Mouse (Mus musculus) cerebellum, adult 2 months (tissue): ENCODE measurements around the gene Rgs5. TPM values are rescaled to one million over a fixed set of nuclear protein-coding genes. Genes with fewer than 3 reads are reported as not detected.

Experiments
- DNase-seq, 2 experiments: peaks; one replicate each; pipeline ENCODE4 v3.0.0; 2021
- H3K27ac ChIP-seq: fragments of 200-500 bp; 2 replicates; pipeline ENCODE4 v1.5.1; 2012; ENCODE audit warnings: low read length, control low read depth, inconsistent platforms; ENCODE audit not compliant: insufficient read depth
- H3K27me3 ChIP-seq: fragments of 200-500 bp; 2 replicates; pipeline ENCODE4 v1.6.1; 2012; ENCODE audit warnings: inconsistent platforms, mild to moderate bottlenecking, low read length, moderate library complexity; ENCODE audit not compliant: control insufficient read depth, insufficient read depth
- H3K4me1 ChIP-seq: fragments of 200-500 bp; 2 replicates; pipeline ENCODE4 v1.6.1; 2011; ENCODE audit warnings: low read length; ENCODE audit not compliant: control insufficient read depth, insufficient read depth
- H3K4me3 ChIP-seq: fragments of 200-500 bp; replicated peaks from 2 replicates; pipeline ENCODE3; 2011; ENCODE audit warnings: mild to moderate bottlenecking, low read depth, low read length, control low read depth; ENCODE audit not compliant: insufficient read depth
- CTCF ChIP-seq: fragments of 200-500 bp; IDR thresholded peaks from 2 replicates; pipeline ENCODE4 v1.5.1; 2011; ENCODE audit warnings: low read depth, mild to moderate bottlenecking, control low read depth, low read length, moderate library complexity, borderline replicate concordance; ENCODE audit not compliant: insufficient read depth
- POLR2A ChIP-seq: fragments of 200-500 bp; IDR thresholded peaks from 2 replicates; pipeline ENCODE4 v1.6.1; 2011; ENCODE audit warnings: low read length, control low read depth, borderline replicate concordance; ENCODE audit not compliant: insufficient read depth
- WGBS: fragments of 180-500 bp; shearing (Covaris S2); methylation state at CpG from one replicate; pipeline ENCODE4 v1.1.7; 2018; 5-methylcytosine and 5-hydroxymethylcytosine counted together
- polyA plus RNA-seq: library from polyadenylated mRNA; depleted of rRNA; stranded (reverse); fragments of >200 nt; gene quantifications from 2 replicates; pipeline ENCODE4 v1.2.3, GENCODE M21; 2012; rRNA removed

Rgs5 gene
- 55.9 and 69.4 TPM in 2 replicates for polyA plus RNA-seq

DNA sequence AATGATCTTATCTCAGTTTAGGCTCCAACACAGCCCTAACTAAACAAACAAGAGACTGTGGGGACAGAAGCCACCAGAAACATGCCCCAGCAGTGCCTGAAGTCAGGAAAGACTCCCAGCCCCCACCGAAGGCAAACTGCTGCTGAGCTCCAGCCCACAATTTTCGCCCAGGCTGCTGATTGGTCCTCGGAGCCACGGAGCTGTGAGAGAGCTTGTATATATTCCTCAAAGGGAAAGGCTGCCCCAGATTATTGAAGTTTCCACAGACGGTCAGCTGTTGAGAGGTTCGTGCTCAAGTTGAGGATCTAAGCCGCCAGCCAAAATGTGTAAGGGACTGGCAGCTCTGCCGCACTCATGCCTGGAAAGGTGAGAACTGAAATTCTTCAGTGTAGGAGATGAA lies at the start of gene Rgs5:
Gene Rgs5, plus strand, starts transcription at position 246 of the 400 bp plus-strand sequence.
- no peak for DNase-seq
- TF ChIP-seq CTCF (no peak), POLR2A (no peak)
- 28% methylated on average over 8 of the region's 8 CpGs for WGBS
- Histone ChIP-seq H3K4me1 (no peaks in the 10 kb centered on the region), H3K27ac (no peak within 1 kb of the TSS), H3K27me3 (no peaks in the 10 kb centered on the region; the same call in 1 of the 2 replicates), H3K4me3 (no peak within 1 kb of the TSS)

- TF ChIP-seq POLR2A, result no peak
- TF ChIP-seq CTCF, result no peak
Observed at GRCm38 (mm10) chr1:169606164-169606563, 49.1 kb upstream of the Rgs5 start.

DNA sequence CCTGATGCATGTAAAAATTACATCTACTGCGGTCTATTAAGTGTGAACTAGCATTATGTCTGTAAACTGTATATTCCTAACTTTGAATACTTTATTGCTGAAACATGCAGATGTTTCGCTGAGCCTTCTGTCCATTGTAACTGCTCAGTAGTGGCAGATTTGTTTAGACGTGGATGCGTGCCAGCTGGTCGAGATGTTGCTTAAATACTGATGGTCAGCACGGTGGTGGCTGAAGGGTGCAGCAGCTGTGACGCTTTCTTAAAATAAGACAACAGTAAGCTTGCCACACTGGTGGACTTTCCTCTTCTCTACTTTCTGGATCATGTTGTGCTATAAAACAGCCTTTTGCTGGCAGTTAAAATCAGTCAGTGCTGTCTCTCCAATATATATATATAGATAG lies 25.6 kb upstream of the Rgs5 start:
- Histone ChIP-seq H3K4me1 (no peaks in the 10 kb centered on the region), H3K27ac (no peak overlapping the region), H3K4me3 (no peak overlapping the region), H3K27me3 (no peaks in the 10 kb centered on the region)
- WGBS, result 52% methylated on average over 7 of the region's 7 CpGs
- no peak for DNase-seq
- TF ChIP-seq POLR2A, result no peak
- TF ChIP-seq CTCF, result no peak

More at GRCm38 (mm10) chr1:169606164-169606563, 49.1 kb upstream of the Rgs5 start:
- Histone ChIP-seq H3K4me1 (no peaks in the 10 kb centered on the region), H3K27me3 (no peaks in the 10 kb centered on the region), H3K27ac (no peak overlapping the region), H3K4me3 (no peak overlapping the region)
- 50% methylated on average over 3 of the region's 3 CpGs for WGBS
- no peak for DNase-seq

GRCm38 (mm10) chr1:169637251-169637750 lies 18.0 kb upstream of the Rgs5 start:
- no peak for TF ChIP-seq POLR2A
- TF ChIP-seq CTCF, result no peak
- Histone ChIP-seq H3K4me3 (no peak overlapping the region), H3K27me3 (no peaks in the 10 kb centered on the region), H3K4me1 (no peaks in the 10 kb centered on the region), H3K27ac (no peak overlapping the region)
- WGBS, result 74% methylated on average over 14 of the region's 14 CpGs
- DNase-seq, result no peak

- Histone ChIP-seq H3K27me3 (no peaks in the 10 kb centered on the region), H3K4me1 (no peaks in the 10 kb centered on the region), H3K4me3 (no peak overlapping the region), H3K27ac (no peak overlapping the region)
- no peak for TF ChIP-seq POLR2A
- no peak for TF ChIP-seq CTCF
- DNase-seq, result no peak
- 79% methylated on average over 7 of the region's 7 CpGs for WGBS
Observed at GRCm38 (mm10) chr1:169644884-169645653, 10.2 kb upstream of the Rgs5 start.

DNA sequence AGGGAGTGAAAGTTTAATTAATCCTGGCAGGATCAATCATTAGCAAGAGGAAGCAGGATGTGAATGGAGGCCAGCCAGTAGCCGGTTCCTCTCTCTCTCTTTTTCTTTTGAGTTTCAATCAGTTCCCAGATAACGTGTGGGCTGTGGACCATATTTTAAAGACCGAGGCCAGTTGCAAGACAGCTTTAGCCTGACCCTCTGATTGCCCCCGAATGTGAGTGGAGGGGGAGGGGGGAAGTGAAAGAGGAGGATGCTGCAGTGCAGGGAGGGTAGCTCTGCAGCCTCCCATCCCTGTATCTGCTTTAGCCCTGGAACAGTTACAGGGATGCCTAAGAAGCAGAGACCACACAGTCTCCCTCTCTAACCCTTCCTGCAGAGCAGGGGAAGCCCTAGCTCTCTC lies 4.2 kb downstream of the Rgs5 start:
- Histone ChIP-seq H3K4me1 (no peaks in the 10 kb centered on the region), H3K27me3 (no peaks in the 10 kb centered on the region; the same call in 1 of the 2 replicates), H3K27ac (no peak overlapping the region), H3K4me3 (no peak overlapping the region)
- TF ChIP-seq POLR2A, result no peak
- TF ChIP-seq CTCF, result no peak
- 18% methylated on average over 4 of the region's 4 CpGs for WGBS
- DNase-seq, result no peak

DNA sequence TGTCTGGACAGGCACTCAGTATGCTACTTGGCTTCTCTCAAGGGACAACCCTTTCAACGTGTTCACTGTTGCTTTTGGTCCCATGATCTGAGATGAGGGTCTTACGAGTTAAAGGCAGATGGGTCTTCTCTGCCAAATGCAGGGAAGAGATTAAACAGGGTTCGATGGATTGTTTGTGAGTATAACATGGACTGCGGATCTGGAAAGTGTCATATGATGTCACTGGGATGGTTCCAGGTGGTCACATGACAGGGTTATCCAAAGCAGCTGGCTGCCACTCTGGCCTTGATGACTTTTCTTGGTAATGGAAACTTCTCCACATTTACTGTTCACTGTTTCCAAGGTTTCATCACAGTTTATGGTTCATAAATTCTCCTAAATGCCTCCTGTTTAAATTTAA lies 12.0 kb downstream of the Rgs5 start:
- WGBS, result 50% methylated on average over 4 of the region's 4 CpGs
- Histone ChIP-seq H3K27me3 (no peaks in the 10 kb centered on the region), H3K4me3 (no peak overlapping the region), H3K27ac (no peak overlapping the region), H3K4me1 (no peaks in the 10 kb centered on the region)
- no peak for DNase-seq
- no peak for TF ChIP-seq POLR2A
- TF ChIP-seq CTCF, result no peak

- DNase-seq, result peak in 1 of 2 experiments; percentile 4
- no peaks in the 10 kb centered on the region for H3K4me1 ChIP-seq
- TF ChIP-seq POLR2A (no peak), CTCF (peak; percentile 33; the same call in 1 of the 2 replicates)
- no peaks in the 10 kb centered on the region for H3K27me3 ChIP-seq
- 56% methylated on average over 1 of the region's 1 CpGs for WGBS
- H3K27ac ChIP-seq, result no peak overlapping the region
- no peak overlapping the region for H3K4me3 ChIP-seq
Observed at GRCm38 (mm10) chr1:169670705-169671104, 15.4 kb downstream of the Rgs5 start.
